Mouse (Mus musculus): ENCODE results near the gene Ptrh1. TPM values are rescaled to one million over a fixed set of nuclear protein-coding genes. Genes with fewer than 3 reads are reported as not detected.

Ptrh1 gene
- polyA plus RNA-seq (2015; fragmentation: Nextera tagmentation; extraction: Ambion mirVana) = 4.1 and 4.2 TPM in 2 replicates

DNA sequence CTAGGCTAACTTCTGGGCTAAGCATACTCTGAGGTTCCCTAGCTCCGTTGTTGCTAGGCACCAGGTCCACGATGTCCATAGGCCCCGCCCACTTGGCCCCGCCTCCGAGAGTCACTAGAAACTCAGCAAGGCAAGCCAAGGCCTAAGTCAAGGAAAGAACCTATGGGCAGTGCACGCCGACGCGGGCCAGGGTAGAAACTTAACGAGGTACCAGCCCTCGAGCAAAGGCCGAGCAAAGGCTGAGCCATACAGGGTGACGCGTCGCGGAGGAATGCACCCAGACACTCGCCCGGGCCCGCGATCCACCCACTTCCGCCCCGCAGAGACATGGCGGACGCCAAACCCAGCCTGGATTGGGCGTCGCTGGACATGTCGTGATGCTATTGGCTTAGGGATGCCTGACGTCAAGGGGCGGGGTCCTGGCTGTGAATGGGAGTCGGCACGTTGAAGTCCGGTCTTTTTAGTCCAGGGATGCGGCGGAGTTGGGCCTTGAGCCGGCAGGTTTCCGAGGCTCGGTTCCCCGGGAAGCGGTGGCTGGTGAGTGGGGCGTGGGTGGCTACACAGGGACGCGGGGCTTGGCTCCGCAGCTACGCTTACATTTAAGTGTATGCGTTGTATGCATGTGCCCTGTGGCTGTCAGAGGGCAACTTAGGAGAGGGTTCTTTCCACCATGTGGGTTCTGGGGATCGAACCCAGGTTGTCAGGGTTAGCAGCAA, at the start of gene Ptrh1, which contains the start of gene Ttc16:
Gene Ptrh1 (plus strand): TSS at position 428 of the 716 bp plus-strand sequence.
Gene Ttc16 (minus strand): TSS at position 275 of the 716 bp plus-strand sequence.
- Histone ChIP-seq H3K4me3 (replicated peaks) (peak within 1 kb of the TSS; percentile 62), H3K4me2 (replicated peaks) (peak within 1 kb of the TSS; percentile 74), H3K27ac (peak within 1 kb of the TSS; percentile 48; the same call in 1 of the 2 replicates), H3K27me3 (peaks cover 10% of the 10 kb centered on the region; the same call in 1 of the 2 replicates), H3K9me3 (no peaks in the 10 kb centered on the region), H3K4me1 (replicated peaks) (peaks cover 16% of the 10 kb centered on the region), H3K36me3 (no peaks in the 10 kb centered on the region), H3K9ac (replicated peaks) (peak within 1 kb of the TSS; percentile 66)
- ATAC-seq = peak; percentile 98
- under 1% methylated on average over 46 of the region's 46 CpGs for WGBS

DNA sequence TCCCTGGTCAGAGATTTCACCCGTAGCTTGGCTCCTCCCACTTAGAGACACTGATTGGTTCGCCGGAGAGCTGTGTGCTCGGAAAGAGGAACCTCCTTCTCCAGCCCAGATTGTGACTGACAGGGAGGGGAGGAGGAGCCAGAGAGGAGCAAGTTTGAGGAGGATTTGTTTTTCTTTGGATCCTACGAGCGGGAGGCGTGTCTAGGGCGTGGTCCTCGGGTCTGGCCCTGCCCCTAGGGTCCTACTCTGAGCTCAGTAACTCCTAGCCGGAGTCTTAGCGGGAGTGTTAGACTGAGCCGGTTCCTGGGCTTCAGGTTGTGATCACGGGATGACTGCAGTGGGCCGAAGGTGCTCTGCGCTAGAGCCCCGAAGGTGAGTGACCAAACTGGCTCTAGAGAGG, 48.2 kb upstream of the Ptrh1 start:
- Histone ChIP-seq H3K9me3 (no peaks in the 10 kb centered on the region), H3K9ac (replicated peaks) (peak overlapping the region; percentile 32; the same call in 1 of the 2 replicates), H3K4me3 (replicated peaks) (peak overlapping the region; percentile 33), H3K4me1 (replicated peaks) (peaks cover 12% of the 10 kb centered on the region), H3K27ac (0 out of 2 replicates have a peak overlapping the region, but pooled peaks have one; percentile 32), H3K36me3 (no peaks in the 10 kb centered on the region), H3K4me2 (replicated peaks) (peak overlapping the region; percentile 56), H3K27me3 (no peaks in the 10 kb centered on the region)
- peak; percentile 94 for ATAC-seq
- WGBS = under 1% methylated on average over 16 of the region's 16 CpGs

DNA sequence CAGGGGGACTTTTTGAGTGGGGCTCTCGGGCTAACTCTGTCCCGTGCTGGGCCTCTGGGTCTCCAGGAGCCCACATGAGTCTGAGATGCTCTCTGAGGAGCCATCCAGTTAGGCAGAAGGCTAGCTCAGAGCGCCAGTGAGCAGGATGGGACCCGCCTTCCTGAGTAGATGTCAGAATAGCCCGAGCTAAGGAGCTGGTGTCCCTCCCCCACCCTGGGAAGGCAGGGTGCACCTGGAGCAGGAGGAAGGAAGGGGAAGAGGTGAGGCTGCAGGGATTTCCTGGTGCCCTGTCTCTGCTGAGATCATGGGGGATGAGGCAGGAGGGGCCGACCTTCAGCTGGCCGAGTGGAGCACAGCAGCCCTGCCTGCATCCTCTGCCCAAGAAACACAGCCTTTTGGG, 47.1 kb upstream of the Ptrh1 start:
- ATAC-seq = no peak
- Histone ChIP-seq H3K27ac (no peak overlapping the region), H3K4me2 (replicated peaks) (peak overlapping the region; percentile 13; the same call in 1 of the 2 replicates), H3K9me3 (no peaks in the 10 kb centered on the region), H3K9ac (replicated peaks) (no peak overlapping the region), H3K27me3 (no peaks in the 10 kb centered on the region), H3K36me3 (no peaks in the 10 kb centered on the region), H3K4me3 (replicated peaks) (no peak overlapping the region), H3K4me1 (replicated peaks) (peaks cover 12% of the 10 kb centered on the region)
- 59% methylated on average over 7 of the region's 7 CpGs for WGBS

- no peaks in the 10 kb centered on the region for H3K36me3 ChIP-seq
- WGBS = 80% methylated on average over 4 of the region's 4 CpGs
- 0 out of 2 replicates have a peak overlapping the region, but pooled peaks have one; percentile 32 for H3K9ac ChIP-seq (replicated peaks)
- ATAC-seq = no peak
- no peaks in the 10 kb centered on the region for H3K9me3 ChIP-seq
- H3K4me3 ChIP-seq (replicated peaks) = no peak overlapping the region
- H3K27ac ChIP-seq = no peak overlapping the region
- H3K4me1 ChIP-seq (replicated peaks) = peaks cover 12% of the 10 kb centered on the region
- no peak overlapping the region for H3K4me2 ChIP-seq (replicated peaks)
- H3K27me3 ChIP-seq = no peaks in the 10 kb centered on the region
These were observed 46.0 kb upstream of the Ptrh1 start for GRCm38 (mm10) chr2:32729547-32729946.

GRCm38 (mm10) chr2:32730854-32731253, 44.7 kb upstream of the Ptrh1 start:
- ATAC-seq = no peak
- Histone ChIP-seq H3K4me2 (replicated peaks) (no peak overlapping the region), H3K9ac (replicated peaks) (0 out of 2 replicates have a peak overlapping the region, but pooled peaks have one; percentile 32), H3K4me3 (replicated peaks) (no peak overlapping the region), H3K9me3 (no peaks in the 10 kb centered on the region), H3K27me3 (no peaks in the 10 kb centered on the region), H3K4me1 (replicated peaks) (peaks cover 12% of the 10 kb centered on the region), H3K36me3 (no peaks in the 10 kb centered on the region), H3K27ac (no peak overlapping the region)
- 62% methylated on average over 11 of the region's 11 CpGs for WGBS

GRCm38 (mm10) chr2:32731911-32732310, 43.7 kb upstream of the Ptrh1 start:
- H3K4me2 ChIP-seq (replicated peaks) = no peak overlapping the region
- H3K27ac ChIP-seq = no peak overlapping the region
- no peak overlapping the region for H3K9ac ChIP-seq (replicated peaks)
- 78% methylated on average over 4 of the region's 4 CpGs for WGBS
- peaks cover 12% of the 10 kb centered on the region for H3K4me1 ChIP-seq (replicated peaks)
- H3K36me3 ChIP-seq = no peaks in the 10 kb centered on the region
- H3K4me3 ChIP-seq (replicated peaks) = no peak overlapping the region
- H3K27me3 ChIP-seq = no peaks in the 10 kb centered on the region
- ATAC-seq = no peak
- H3K9me3 ChIP-seq = no peaks in the 10 kb centered on the region

DNA sequence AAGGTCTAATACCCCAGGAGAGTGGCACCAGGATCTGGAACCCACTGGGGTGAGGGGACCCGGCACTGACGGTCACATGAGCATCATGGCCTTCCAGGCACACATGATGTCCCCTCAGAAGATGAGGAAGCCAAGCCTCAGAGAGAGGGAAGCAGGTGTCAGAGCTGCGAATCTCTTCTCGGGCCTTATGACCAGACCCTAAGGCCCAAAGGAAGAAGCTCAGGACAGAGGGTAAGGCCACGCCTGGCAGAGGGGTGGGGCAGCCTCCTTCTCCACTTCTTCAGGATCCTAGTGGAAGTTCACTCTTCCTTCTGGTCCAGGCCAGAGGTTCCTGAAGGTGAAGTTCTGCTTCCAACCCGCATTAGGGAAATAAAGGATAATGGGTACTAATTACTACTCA, 42.9 kb upstream of the Ptrh1 start:
- no peak overlapping the region for H3K4me2 ChIP-seq (replicated peaks)
- 85% methylated on average over 6 of the region's 6 CpGs for WGBS

DNA sequence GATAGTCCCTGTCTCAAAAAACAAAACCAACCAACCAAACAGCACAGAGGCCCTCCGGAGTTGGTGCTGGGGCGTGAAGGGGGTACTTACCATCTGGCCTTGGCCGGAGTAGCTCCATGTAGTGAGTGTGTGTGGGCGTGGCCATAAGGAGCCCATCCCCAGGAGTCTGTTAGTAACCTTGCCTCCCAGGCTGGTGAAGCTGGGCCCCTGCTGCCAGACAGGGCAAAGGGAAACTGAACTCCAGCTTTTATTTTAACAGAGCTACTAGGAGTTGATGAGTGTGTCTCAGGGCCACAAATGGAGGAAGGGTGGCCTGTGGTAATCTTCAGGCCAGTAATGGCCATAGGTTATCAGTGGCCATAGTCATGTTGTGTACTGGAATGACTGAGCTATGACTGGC, 41.1 kb upstream of the Ptrh1 start:
- Histone ChIP-seq H3K4me2 (replicated peaks) (no peak overlapping the region), H3K27me3 (no peaks in the 10 kb centered on the region), H3K9me3 (no peaks in the 10 kb centered on the region), H3K4me1 (replicated peaks) (peaks cover 9% of the 10 kb centered on the region; the same call in 1 of the 2 replicates), H3K36me3 (no peaks in the 10 kb centered on the region), H3K27ac (no peak overlapping the region; the same call in 1 of the 2 replicates), H3K4me3 (replicated peaks) (no peak overlapping the region), H3K9ac (replicated peaks) (no peak overlapping the region)
- 35% methylated on average over 4 of the region's 4 CpGs for WGBS
- 0 out of 2 replicates have a peak, but pooled peaks have one; percentile 10 for ATAC-seq

More for the DNA sequence above, 42.9 kb upstream of the Ptrh1 start:
- Histone ChIP-seq H3K36me3 (no peaks in the 10 kb centered on the region), H3K4me1 (replicated peaks) (peaks cover 8% of the 10 kb centered on the region), H3K27ac (no peak overlapping the region), H3K27me3 (no peaks in the 10 kb centered on the region), H3K9me3 (no peaks in the 10 kb centered on the region), H3K4me3 (replicated peaks) (no peak overlapping the region), H3K9ac (replicated peaks) (no peak overlapping the region)
- ATAC-seq = no peak

GRCm38 (mm10) chr2:32734933-32735332, 40.7 kb upstream of the Ptrh1 start:
- Histone ChIP-seq H3K36me3 (no peaks in the 10 kb centered on the region), H3K27ac (no peak overlapping the region; the same call in 1 of the 2 replicates), H3K4me3 (replicated peaks) (no peak overlapping the region), H3K9ac (replicated peaks) (no peak overlapping the region), H3K9me3 (no peaks in the 10 kb centered on the region), H3K27me3 (peaks cover 4% of the 10 kb centered on the region; the same call in 1 of the 2 replicates), H3K4me2 (replicated peaks) (no peak overlapping the region), H3K4me1 (replicated peaks) (peaks cover 13% of the 10 kb centered on the region)
- WGBS = 51% methylated on average over 4 of the region's 4 CpGs
- ATAC-seq = no peak

DNA sequence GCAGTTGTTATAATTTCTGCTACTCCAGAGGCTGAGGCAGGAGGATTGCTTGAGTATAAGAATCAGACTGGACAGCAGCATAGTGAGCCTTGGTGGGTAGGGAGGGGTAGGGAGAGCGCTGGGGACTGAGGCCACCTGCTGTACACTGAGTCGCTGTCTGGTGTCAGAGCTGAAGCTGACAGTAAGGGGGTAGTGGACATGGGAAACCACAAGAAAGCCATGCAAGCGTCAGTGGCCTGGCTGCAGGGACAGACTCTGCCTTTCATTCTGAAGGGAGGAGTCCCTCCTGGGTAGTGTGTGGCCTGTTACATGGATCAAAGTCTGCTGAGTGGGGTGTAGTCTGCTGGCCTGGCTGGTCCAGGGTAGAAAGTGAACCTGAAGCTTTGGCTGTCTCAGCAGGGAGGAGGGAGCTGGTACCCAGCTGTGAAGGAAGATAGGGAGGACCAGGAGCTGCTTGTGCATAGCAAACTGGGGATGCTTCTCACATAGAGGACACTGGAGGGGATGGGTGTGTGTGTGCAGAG, 39.2 kb upstream of the Ptrh1 start:
- Histone ChIP-seq H3K9me3 (no peaks in the 10 kb centered on the region), H3K27ac (no peak overlapping the region), H3K4me1 (replicated peaks) (peaks cover 18% of the 10 kb centered on the region; the same call in 1 of the 2 replicates), H3K4me3 (replicated peaks) (no peak overlapping the region), H3K4me2 (replicated peaks) (no peak overlapping the region), H3K9ac (replicated peaks) (no peak overlapping the region), H3K36me3 (no peaks in the 10 kb centered on the region), H3K27me3 (peaks cover 4% of the 10 kb centered on the region; the same call in 1 of the 2 replicates)
- no peak for ATAC-seq
- whole genome bisulfite sequencing = 22% methylated on average over 3 of the region's 3 CpGs

- Histone ChIP-seq H3K9me3 (no peaks in the 10 kb centered on the region), H3K36me3 (no peaks in the 10 kb centered on the region), H3K9ac (replicated peaks) (no peak overlapping the region), H3K27ac (no peak overlapping the region), H3K4me2 (replicated peaks) (no peak overlapping the region), H3K4me3 (replicated peaks) (no peak overlapping the region), H3K27me3 (peaks cover 4% of the 10 kb centered on the region; the same call in 1 of the 2 replicates), H3K4me1 (replicated peaks) (peaks cover 18% of the 10 kb centered on the region)
- WGBS = 53% methylated on average over 6 of the region's 6 CpGs
- no peak for ATAC-seq
These were observed 38.6 kb upstream of the Ptrh1 start for GRCm38 (mm10) chr2:32737008-32737407.

DNA sequence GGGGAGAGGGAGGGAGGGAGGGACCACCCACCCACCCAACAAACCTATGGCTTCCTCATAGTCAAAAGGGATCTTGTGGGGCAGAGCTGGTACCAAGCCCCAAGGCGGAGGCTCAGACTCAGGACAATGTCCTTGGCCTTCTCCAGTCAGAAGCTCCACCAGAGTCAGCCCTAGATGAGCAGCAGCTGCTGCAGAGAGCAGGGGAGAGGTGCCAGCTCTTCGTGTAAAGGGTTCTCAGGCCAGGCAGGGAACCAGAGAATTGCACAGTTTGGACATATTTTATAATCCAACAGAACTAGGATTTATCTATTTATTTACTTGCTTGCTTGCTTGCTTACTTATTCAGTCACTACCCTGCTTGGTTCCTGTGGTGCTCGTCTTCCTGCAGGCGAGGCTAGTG, 36.3 kb upstream of the Ptrh1 start:
- no peak overlapping the region for H3K27ac ChIP-seq
- ATAC-seq = no peak
- no peaks in the 10 kb centered on the region for H3K9me3 ChIP-seq
- peaks cover 39% of the 10 kb centered on the region for H3K4me1 ChIP-seq (replicated peaks)
- H3K27me3 ChIP-seq = peaks cover 4% of the 10 kb centered on the region; the same call in 1 of the 2 replicates
- H3K4me3 ChIP-seq (replicated peaks) = no peak overlapping the region
- H3K9ac ChIP-seq (replicated peaks) = 0 out of 2 replicates have a peak overlapping the region, but pooled peaks have one; percentile 21
- WGBS = 71% methylated on average over 4 of the region's 4 CpGs
- no peak overlapping the region for H3K4me2 ChIP-seq (replicated peaks)
- no peaks in the 10 kb centered on the region for H3K36me3 ChIP-seq
